Mouse (Mus musculus): ENCODE data around the gene Nmnat3. TPM values are rescaled to one million over a fixed set of nuclear protein-coding genes. Genes with fewer than 3 reads are reported as not detected.

Gene Nmnat3
- polyA plus RNA-seq, 1 experiment from 2014 or later, result 1.8 TPM

DNA sequence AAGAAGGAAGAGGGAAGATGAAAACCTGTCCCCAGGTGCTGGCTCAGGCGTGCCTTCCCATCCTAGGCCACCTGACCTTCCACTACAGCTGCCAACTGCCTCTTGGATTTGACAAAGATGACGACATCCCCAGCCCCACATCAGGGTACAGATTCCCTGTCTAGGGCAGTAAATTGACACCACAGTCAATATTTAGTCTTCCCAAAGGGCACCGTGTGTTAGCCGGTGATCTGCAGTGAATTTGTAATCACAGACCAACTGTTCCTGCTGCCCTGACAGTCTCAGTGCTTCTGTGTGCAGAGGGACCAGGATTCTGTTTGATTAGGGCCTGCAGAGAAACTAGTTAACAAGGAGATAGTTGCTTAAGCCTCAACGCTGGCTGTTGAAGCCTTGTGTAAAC is 7.1 kb upstream of the Nmnat3 start:
- 78% methylated on average over 5 of the region's 5 CpGs for WGBS
- H3K4me3 ChIP-seq (replicated peaks; ENCODE audit: low read length), result no peak overlapping the region
- no peak for ATAC-seq

DNA sequence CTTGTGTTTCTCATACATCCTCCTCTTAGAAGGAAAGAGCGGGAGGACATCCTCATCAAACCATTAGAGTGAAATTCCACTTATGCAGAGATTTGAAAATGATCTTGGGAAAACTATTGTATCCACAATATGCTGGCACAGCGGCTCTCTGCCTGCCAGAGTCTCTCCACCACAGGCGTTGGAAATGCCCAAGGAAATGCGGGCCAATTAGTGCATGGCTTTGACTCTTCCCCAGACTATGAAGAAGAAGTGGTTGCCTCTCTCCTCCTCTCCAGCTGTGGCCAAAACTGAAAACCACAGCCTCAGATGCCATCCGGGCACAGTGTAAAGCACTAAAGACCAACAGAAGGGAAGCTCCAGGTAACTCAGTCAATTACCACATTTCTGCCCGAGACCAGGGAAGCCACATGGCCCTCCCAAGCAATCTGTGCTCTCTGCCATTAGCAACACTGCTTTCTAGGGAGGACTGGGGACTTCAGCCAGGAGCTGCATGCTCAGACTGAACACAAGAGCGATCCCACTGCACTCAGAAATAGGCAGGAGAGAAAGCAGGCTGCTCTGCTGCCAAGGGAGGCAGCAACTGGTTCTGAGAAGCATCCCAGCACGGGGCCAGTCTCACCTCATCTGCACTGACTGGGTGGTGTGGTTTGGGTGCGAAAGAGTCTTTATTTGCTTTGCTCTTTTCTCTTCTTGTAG is 1.5 kb upstream of the Nmnat3 start:
- no peaks in the 10 kb centered on the region for H3K27me3 ChIP-seq (replicated peaks; ENCODE audit: control insufficient read depth, insufficient read depth, low read length)
- H3K27ac ChIP-seq (ENCODE audit: low read length), result no peak overlapping the region
- no peak overlapping the region for H3K4me2 ChIP-seq (ENCODE audit: low read length)
- 81% methylated on average over 9 of the region's 9 CpGs for whole genome bisulfite sequencing
- H3K36me3 ChIP-seq (ENCODE audit: control insufficient read depth, insufficient read depth), result no peaks in the 10 kb centered on the region
- H3K4me3 ChIP-seq (replicated peaks; ENCODE audit: low read length), result no peak overlapping the region
- H3K9me3 ChIP-seq (ENCODE audit: control insufficient read depth, low read length), result no peaks in the 10 kb centered on the region
- H3K4me1 ChIP-seq (replicated peaks; ENCODE audit: control insufficient read depth, insufficient read depth, low read length), result no peaks in the 10 kb centered on the region
- no peak for ATAC-seq
- no peak overlapping the region for H3K9ac ChIP-seq (replicated peaks; ENCODE audit: low read depth, low read length)

More for the DNA sequence above, 7.1 kb upstream of the Nmnat3 start:
- no peak overlapping the region for H3K9ac ChIP-seq (replicated peaks; ENCODE audit: low read depth, low read length)
- H3K36me3 ChIP-seq (ENCODE audit: control insufficient read depth, insufficient read depth), result no peaks in the 10 kb centered on the region
- H3K27ac ChIP-seq (ENCODE audit: low read length), result no peak overlapping the region
- H3K9me3 ChIP-seq (ENCODE audit: control insufficient read depth, low read length), result no peaks in the 10 kb centered on the region
- no peaks in the 10 kb centered on the region for H3K4me1 ChIP-seq (replicated peaks; ENCODE audit: control insufficient read depth, insufficient read depth, low read length)
- H3K4me2 ChIP-seq (ENCODE audit: low read length), result no peak overlapping the region
- no peaks in the 10 kb centered on the region for H3K27me3 ChIP-seq (replicated peaks; ENCODE audit: control insufficient read depth, insufficient read depth, low read length)

DNA sequence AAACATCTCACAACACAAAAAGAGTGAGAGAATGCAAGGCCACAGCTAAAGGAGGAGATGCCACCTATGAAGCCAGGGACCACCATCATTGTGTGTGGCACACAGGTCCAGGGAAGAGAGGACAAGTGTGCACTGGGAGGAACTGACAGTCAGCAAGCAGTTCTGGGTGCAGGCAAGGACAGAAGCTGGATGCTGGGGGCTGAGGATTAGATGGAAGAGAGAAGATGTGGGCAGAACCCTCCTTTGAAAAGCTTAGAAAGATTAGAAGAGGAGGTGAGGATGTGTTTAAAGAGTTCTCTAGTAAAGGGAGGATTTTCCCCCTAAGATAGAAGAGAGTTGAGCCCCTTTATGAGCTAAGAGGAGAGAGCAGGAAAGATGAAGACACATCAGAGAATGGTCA is 2.4 kb downstream of the Nmnat3 start:
- H3K36me3 ChIP-seq (ENCODE audit: control insufficient read depth, insufficient read depth), result no peaks in the 10 kb centered on the region
- no peak for ATAC-seq
- H3K4me1 ChIP-seq (replicated peaks; ENCODE audit: control insufficient read depth, insufficient read depth, low read length), result no peaks in the 10 kb centered on the region
- H3K27me3 ChIP-seq (replicated peaks; ENCODE audit: control insufficient read depth, insufficient read depth, low read length), result no peaks in the 10 kb centered on the region
- no peak overlapping the region for H3K9ac ChIP-seq (replicated peaks; ENCODE audit: low read depth, low read length)
- no peaks in the 10 kb centered on the region for H3K9me3 ChIP-seq (ENCODE audit: control insufficient read depth, low read length)
- no peak overlapping the region for H3K4me2 ChIP-seq (ENCODE audit: low read length)
- no peak overlapping the region for H3K27ac ChIP-seq (ENCODE audit: low read length)
- no peak overlapping the region for H3K4me3 ChIP-seq (replicated peaks; ENCODE audit: low read length)

DNA sequence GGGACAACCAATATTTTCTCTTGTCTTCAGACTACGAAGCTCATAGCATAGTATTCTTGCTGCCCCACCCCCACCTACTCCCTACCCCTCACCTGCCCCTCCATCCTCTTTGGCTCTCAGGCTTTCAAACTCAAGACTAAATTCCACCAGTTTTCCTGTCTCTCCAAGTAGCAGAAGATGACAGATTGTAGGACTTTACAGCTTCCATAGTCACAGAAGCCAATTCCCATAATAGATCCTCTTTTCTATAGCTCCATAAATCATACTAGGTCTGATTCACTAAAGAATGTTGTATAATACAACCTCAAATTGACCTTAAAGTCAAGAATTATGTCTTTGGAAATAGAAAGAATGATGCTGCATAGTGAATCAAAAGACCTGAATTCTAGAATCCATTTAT is 3.4 kb downstream of the Nmnat3 start:
- no peak for ATAC-seq
- Histone ChIP-seq H3K36me3 (ENCODE audit: control insufficient read depth, insufficient read depth) (no peaks in the 10 kb centered on the region), H3K4me2 (ENCODE audit: low read length) (no peak overlapping the region), H3K27ac (ENCODE audit: low read length) (no peak overlapping the region), H3K27me3 (replicated peaks; ENCODE audit: control insufficient read depth, insufficient read depth, low read length) (no peaks in the 10 kb centered on the region), H3K9me3 (ENCODE audit: control insufficient read depth, low read length) (no peaks in the 10 kb centered on the region), H3K4me1 (replicated peaks; ENCODE audit: control insufficient read depth, insufficient read depth, low read length) (no peaks in the 10 kb centered on the region), H3K4me3 (replicated peaks; ENCODE audit: low read length) (no peak overlapping the region), H3K9ac (replicated peaks; ENCODE audit: low read depth, low read length) (no peak overlapping the region)
- WGBS, result 96% methylated on average over 1 of the region's 1 CpGs

DNA sequence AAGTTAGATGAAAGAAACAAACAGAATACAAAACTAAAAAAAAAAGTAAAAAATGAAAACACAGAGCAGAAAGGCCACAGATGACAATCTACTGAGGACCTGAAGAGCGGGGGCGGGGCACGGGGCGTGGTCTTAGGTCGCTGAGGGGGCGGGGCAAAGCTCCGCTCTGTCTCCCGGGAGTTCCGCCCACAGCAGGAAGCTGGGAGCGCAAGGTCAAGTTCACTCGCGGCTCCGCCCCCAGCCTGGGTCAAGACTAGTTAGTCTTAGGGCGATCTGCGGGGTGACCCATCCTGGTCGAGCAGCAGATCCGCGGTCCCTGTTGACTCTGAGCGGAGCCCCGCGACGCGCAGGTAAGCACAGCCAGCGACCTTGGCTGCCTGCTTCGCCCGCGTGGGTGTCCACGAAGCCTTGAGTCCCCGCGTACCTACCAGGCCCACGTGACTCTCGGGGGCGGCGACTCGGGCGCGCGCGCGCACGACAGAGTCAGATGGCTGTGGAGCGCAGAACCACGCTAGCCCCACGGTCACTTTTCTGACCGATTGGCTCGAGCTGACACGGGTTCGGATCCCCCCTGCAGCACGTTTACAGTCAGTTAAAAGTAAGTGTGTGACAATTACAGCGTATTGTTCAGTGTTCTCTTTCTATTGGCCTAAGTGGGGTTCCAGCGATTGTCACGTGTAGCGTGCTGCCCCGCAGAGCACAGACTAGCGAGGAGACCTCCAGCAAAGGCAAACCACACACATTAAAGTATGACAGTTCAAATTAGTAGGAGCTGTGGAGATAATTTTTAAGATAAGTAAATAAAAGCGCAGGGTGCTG is 9.4 kb downstream of the Nmnat3 start:
- WGBS, result 1% methylated on average over 56 of the region's 56 CpGs
- peak overlapping the region; percentile 93 for H3K4me2 ChIP-seq (ENCODE audit: low read length)
- peak overlapping the region; percentile 69 for H3K4me3 ChIP-seq (replicated peaks; ENCODE audit: low read length)
- ATAC-seq, result peak; percentile 84
- H3K4me1 ChIP-seq (replicated peaks; ENCODE audit: control insufficient read depth, insufficient read depth, low read length), result peaks cover 11% of the 10 kb centered on the region
- peak overlapping the region; percentile 59 for H3K9ac ChIP-seq (replicated peaks; ENCODE audit: low read depth, low read length)
- H3K27ac ChIP-seq (ENCODE audit: low read length), result no peak overlapping the region
- no peaks in the 10 kb centered on the region for H3K27me3 ChIP-seq (replicated peaks; ENCODE audit: control insufficient read depth, insufficient read depth, low read length)
- H3K36me3 ChIP-seq (ENCODE audit: control insufficient read depth, insufficient read depth), result no peaks in the 10 kb centered on the region
- no peaks in the 10 kb centered on the region for H3K9me3 ChIP-seq (ENCODE audit: control insufficient read depth, low read length)

DNA sequence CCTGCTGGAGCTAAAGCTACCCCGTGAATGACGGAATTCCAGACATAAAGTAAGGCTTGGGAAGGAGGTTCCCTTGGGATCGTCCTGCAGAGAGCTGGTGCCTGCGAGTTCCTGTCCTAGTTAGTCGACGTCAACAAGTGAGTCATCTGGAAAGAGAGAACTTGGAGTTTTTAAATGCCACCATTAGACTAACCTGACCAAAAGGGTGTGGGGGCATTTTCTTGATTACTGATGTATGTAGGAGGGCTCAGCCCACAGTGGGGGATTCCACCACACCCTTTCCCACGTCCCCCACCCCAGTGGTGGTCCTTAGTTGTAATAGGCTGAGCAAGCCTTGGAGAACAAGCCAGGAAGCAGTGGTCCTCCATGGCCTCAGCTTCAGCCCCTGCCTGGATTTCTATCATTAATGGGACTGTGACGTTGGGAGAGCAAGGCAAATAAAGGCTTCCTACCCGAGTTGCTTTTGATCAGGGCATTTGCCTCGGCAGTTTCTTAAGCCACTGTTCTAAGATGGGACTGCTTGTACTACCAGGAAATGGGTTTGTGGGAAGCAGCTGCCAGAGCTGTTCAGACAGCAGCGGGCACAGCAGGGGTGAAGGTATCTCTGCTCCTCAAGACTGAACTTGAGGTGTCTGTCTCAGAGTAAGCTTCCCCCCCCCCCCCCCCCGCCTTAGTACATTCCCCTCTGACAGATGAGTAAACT is 10.2 kb downstream of the Nmnat3 start:
- WGBS, result 21% methylated on average over 12 of the region's 12 CpGs
- Histone ChIP-seq H3K36me3 (ENCODE audit: control insufficient read depth, insufficient read depth) (no peaks in the 10 kb centered on the region), H3K27me3 (replicated peaks; ENCODE audit: control insufficient read depth, insufficient read depth, low read length) (no peaks in the 10 kb centered on the region), H3K27ac (ENCODE audit: low read length) (no peak overlapping the region), H3K4me3 (replicated peaks; ENCODE audit: low read length) (peak overlapping the region; percentile 69), H3K9me3 (ENCODE audit: control insufficient read depth, low read length) (no peaks in the 10 kb centered on the region), H3K4me2 (ENCODE audit: low read length) (peak overlapping the region; percentile 93), H3K4me1 (replicated peaks; ENCODE audit: control insufficient read depth, insufficient read depth, low read length) (peaks cover 11% of the 10 kb centered on the region), H3K9ac (replicated peaks; ENCODE audit: low read depth, low read length) (peak overlapping the region; percentile 59)
- ATAC-seq, result peak; percentile 28

DNA sequence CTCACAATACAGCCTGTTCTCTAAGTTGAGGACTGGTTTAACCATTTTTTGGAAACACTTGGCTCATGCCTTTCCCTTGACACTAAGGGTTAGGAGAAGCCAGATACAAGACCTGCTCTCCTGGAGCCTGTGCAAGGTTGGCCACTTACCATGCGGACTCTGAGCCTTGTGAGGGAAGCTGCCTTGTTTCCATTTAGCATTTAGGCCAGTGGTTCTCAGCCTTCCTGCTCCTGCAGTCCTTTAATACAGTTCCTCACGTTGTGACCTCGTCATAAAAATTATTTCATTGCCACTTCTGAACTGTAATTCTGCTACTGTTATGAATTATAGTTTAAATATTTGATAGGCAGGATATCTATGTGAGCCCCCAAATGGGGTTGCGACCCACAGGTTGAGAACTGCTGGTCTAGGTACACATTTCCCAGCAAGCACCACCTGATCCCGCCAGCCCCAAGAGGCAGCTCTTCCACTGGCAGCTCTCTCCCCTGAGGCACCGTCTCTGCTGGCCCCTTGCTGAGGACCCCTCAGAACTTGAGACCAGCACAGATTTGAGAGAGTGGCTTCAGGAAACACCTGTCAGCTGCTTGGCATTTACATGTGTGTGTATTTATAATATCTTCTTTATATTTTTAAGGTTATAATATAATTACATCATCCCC is 10.8 kb downstream of the Nmnat3 start:
- no peak for ATAC-seq
- H3K9ac ChIP-seq (replicated peaks; ENCODE audit: low read depth, low read length), result no peak overlapping the region
- H3K27me3 ChIP-seq (replicated peaks; ENCODE audit: control insufficient read depth, insufficient read depth, low read length), result no peaks in the 10 kb centered on the region

DNA sequence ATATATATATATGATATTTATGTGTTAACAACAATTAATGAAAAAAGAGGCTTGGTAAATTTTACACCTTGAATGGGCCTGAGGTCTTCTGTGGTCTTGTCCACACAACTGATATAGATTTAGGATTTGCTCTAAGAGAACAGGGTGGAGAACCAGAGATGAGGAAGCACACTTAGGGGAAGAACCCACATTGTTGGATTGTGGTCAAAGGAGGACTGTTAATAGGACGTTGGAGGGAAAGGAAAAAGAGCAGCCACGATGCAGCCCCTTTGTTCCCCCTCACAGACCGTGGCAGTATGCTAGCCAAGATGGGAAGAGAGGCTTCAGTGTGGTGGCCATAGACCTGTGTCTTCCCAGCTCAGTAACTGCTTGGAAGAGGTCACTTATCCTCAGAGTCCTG is 11.5 kb downstream of the Nmnat3 start:
- H3K4me3 ChIP-seq (replicated peaks; ENCODE audit: low read length), result no peak overlapping the region
- H3K27me3 ChIP-seq (replicated peaks; ENCODE audit: control insufficient read depth, insufficient read depth, low read length), result no peaks in the 10 kb centered on the region
- no peaks in the 10 kb centered on the region for H3K36me3 ChIP-seq (ENCODE audit: control insufficient read depth, insufficient read depth)
- H3K4me1 ChIP-seq (replicated peaks; ENCODE audit: control insufficient read depth, insufficient read depth, low read length), result peaks cover 11% of the 10 kb centered on the region
- 63% methylated on average over 3 of the region's 3 CpGs for WGBS
- ATAC-seq, result no peak
- H3K9me3 ChIP-seq (ENCODE audit: control insufficient read depth, low read length), result no peaks in the 10 kb centered on the region
- no peak overlapping the region for H3K4me2 ChIP-seq (ENCODE audit: low read length)
- no peak overlapping the region for H3K9ac ChIP-seq (replicated peaks; ENCODE audit: low read depth, low read length)
- no peak overlapping the region for H3K27ac ChIP-seq (ENCODE audit: low read length)

More for the DNA sequence above, 10.8 kb downstream of the Nmnat3 start:
- Histone ChIP-seq H3K9me3 (ENCODE audit: control insufficient read depth, low read length) (no peaks in the 10 kb centered on the region), H3K36me3 (ENCODE audit: control insufficient read depth, insufficient read depth) (no peaks in the 10 kb centered on the region), H3K4me1 (replicated peaks; ENCODE audit: control insufficient read depth, insufficient read depth, low read length) (peaks cover 11% of the 10 kb centered on the region), H3K4me3 (replicated peaks; ENCODE audit: low read length) (no peak overlapping the region), H3K27ac (ENCODE audit: low read length) (no peak overlapping the region), H3K4me2 (ENCODE audit: low read length) (no peak overlapping the region)
- 78% methylated on average over 6 of the region's 6 CpGs for WGBS

DNA sequence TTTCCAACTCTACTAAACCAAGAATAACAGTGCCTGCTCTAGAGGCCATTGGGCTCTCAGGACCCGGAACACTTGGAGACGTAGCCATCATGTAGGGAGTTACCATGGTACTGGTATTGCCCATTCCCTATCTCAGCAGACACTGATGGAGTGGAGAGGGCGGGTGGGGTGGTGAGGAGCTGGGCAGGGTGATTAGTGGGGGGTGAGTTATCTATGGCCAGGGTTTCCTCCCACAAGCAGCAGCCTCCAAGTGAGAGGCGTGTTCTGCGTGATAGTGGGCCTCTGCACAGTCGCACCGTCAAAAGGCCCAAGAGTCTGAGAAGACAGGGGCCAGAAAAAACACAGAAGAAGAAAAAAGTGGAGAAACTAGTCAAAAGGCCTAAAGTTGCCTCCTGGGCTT is 12.0 kb downstream of the Nmnat3 start:
- no peaks in the 10 kb centered on the region for H3K36me3 ChIP-seq (ENCODE audit: control insufficient read depth, insufficient read depth)
- no peak for ATAC-seq
- 92% methylated on average over 7 of the region's 7 CpGs for WGBS
- peaks cover 11% of the 10 kb centered on the region for H3K4me1 ChIP-seq (replicated peaks; ENCODE audit: control insufficient read depth, insufficient read depth, low read length)
- no peak overlapping the region for H3K4me3 ChIP-seq (replicated peaks; ENCODE audit: low read length)
- no peaks in the 10 kb centered on the region for H3K27me3 ChIP-seq (replicated peaks; ENCODE audit: control insufficient read depth, insufficient read depth, low read length)
- no peak overlapping the region for H3K4me2 ChIP-seq (ENCODE audit: low read length)
- no peak overlapping the region for H3K27ac ChIP-seq (ENCODE audit: low read length)
- no peaks in the 10 kb centered on the region for H3K9me3 ChIP-seq (ENCODE audit: control insufficient read depth, low read length)
- H3K9ac ChIP-seq (replicated peaks; ENCODE audit: low read depth, low read length), result no peak overlapping the region

Data from forebrain, embryonic 16.5 days (tissue).